Mouse (Mus musculus): ENCODE measurements around the gene Atn1. TPM values are rescaled to one million over a fixed set of nuclear protein-coding genes. Genes with fewer than 3 reads are reported as not detected.
A peak's percentile ranks its signal among the peaks of the same experiment; 100 is the strongest.

The Atn1 gene
- total and polyA plus RNA-seq, 2 experiments from 2014 or later, result 6.0 to 8.5 TPM

GRCm38 (mm10) chr6:124742839-124743514, 13.3 kb downstream of the Atn1 start:
- TF ChIP-seq EP300 (IDR thresholded peaks at IDR 0.05; ENCODE audit: low read depth), result no peak
- TF ChIP-seq CTCF (IDR thresholded peaks at IDR 0.05; ENCODE audit: low read depth), result no peak
- Histone ChIP-seq H3K27ac (ENCODE audit: low read depth) (no peak overlapping the region), H3K4me3 (ENCODE audit: low read depth, low read length) (no peak overlapping the region), H3K36me3 (replicated peaks; ENCODE audit: control insufficient read depth, insufficient read depth, low read length) (peaks cover 26% of the 10 kb centered on the region), H3K27me3 (ENCODE audit: control insufficient read depth, insufficient read depth, low read length) (no peaks in the 10 kb centered on the region), H3K4me2 (ENCODE audit: low read depth, low read length) (no peak overlapping the region), H3K4me1 (ENCODE audit: control insufficient read depth, insufficient read depth) (peaks cover 9% of the 10 kb centered on the region; the same call in 1 of the 2 replicates), H3K9ac (replicated peaks; ENCODE audit: low read depth, low read length) (no peak overlapping the region), H3K9me3 (replicated peaks; ENCODE audit: control insufficient read depth, low read length) (no peaks in the 10 kb centered on the region)
- WGBS, result 82% methylated on average over 15 of the region's 15 CpGs
- ATAC-seq (ENCODE audit: insufficient read depth, low read depth), result no peak
- no peak for DNase-seq (ENCODE audit: low spot score)

GRCm38 (mm10) chr6:124741842-124742241, 14.5 kb downstream of the Atn1 start:
- 77% methylated on average over 3 of the region's 3 CpGs for WGBS
- DNase-seq (ENCODE audit: low spot score), result no peak
- peak overlapping the region; percentile 64 for H3K4me3 ChIP-seq (ENCODE audit: low read depth, low read length)
- peaks cover 9% of the 10 kb centered on the region; the same call in 1 of the 2 replicates for H3K4me1 ChIP-seq (ENCODE audit: control insufficient read depth, insufficient read depth)
- H3K36me3 ChIP-seq (replicated peaks; ENCODE audit: control insufficient read depth, insufficient read depth, low read length), result peaks cover 16% of the 10 kb centered on the region
- no peaks in the 10 kb centered on the region for H3K27me3 ChIP-seq (ENCODE audit: control insufficient read depth, insufficient read depth, low read length)
- H3K9me3 ChIP-seq (replicated peaks; ENCODE audit: control insufficient read depth, low read length), result no peaks in the 10 kb centered on the region
- H3K9ac ChIP-seq (replicated peaks; ENCODE audit: low read depth, low read length), result peak overlapping the region; percentile 74
- peak overlapping the region; percentile 98 for H3K27ac ChIP-seq (ENCODE audit: low read depth)
- ATAC-seq (ENCODE audit: insufficient read depth, low read depth), result no peak
- peak overlapping the region; percentile 84 for H3K4me2 ChIP-seq (ENCODE audit: low read depth, low read length)
- no peak for TF ChIP-seq EP300 (IDR thresholded peaks at IDR 0.05; ENCODE audit: low read depth)
- TF ChIP-seq CTCF (IDR thresholded peaks at IDR 0.05; ENCODE audit: low read depth), result no peak

- H3K36me3 ChIP-seq (replicated peaks; ENCODE audit: control insufficient read depth, insufficient read depth, low read length), result peaks cover 16% of the 10 kb centered on the region
- under 1% methylated on average over 41 of the region's 41 CpGs for WGBS
- peak within 1 kb of the TSS; percentile 64 for H3K4me3 ChIP-seq (ENCODE audit: low read depth, low read length)
- peaks cover 6% of the 10 kb centered on the region; the same call in 1 of the 2 replicates for H3K4me1 ChIP-seq (ENCODE audit: control insufficient read depth, insufficient read depth)
- TF ChIP-seq EP300 (IDR thresholded peaks at IDR 0.05; ENCODE audit: low read depth), result peak; percentile 82
- TF ChIP-seq CTCF (IDR thresholded peaks at IDR 0.05; ENCODE audit: low read depth), result no peak
- no peaks in the 10 kb centered on the region for H3K9me3 ChIP-seq (replicated peaks; ENCODE audit: control insufficient read depth, low read length)
- peak within 1 kb of the TSS; percentile 98 for H3K27ac ChIP-seq (ENCODE audit: low read depth)
- DNase-seq (ENCODE audit: low spot score) (peak; percentile 94), ATAC-seq (ENCODE audit: insufficient read depth, low read depth) (peak; percentile 74)
- H3K4me2 ChIP-seq (ENCODE audit: low read depth, low read length), result peak within 1 kb of the TSS; percentile 84
- peak within 1 kb of the TSS; percentile 74 for H3K9ac ChIP-seq (replicated peaks; ENCODE audit: low read depth, low read length)
- no peaks in the 10 kb centered on the region for H3K27me3 ChIP-seq (ENCODE audit: control insufficient read depth, insufficient read depth, low read length)
These were observed 15.2 kb downstream of the Atn1 start, which contains the start of gene Grcc10 for GRCm38 (mm10) chr6:124740888-124741761. TSS of gene Grcc10 (minus strand) at chr6:124741374.

GRCm38 (mm10) chr6:124740211-124740887, 16.0 kb downstream of the Atn1 start:
- Histone ChIP-seq H3K4me1 (ENCODE audit: control insufficient read depth, insufficient read depth) (peaks cover 5% of the 10 kb centered on the region; the same call in 1 of the 2 replicates), H3K9me3 (replicated peaks; ENCODE audit: control insufficient read depth, low read length) (no peaks in the 10 kb centered on the region), H3K27ac (ENCODE audit: low read depth) (peak overlapping the region; percentile 98), H3K36me3 (replicated peaks; ENCODE audit: control insufficient read depth, insufficient read depth, low read length) (peaks cover 16% of the 10 kb centered on the region), H3K27me3 (ENCODE audit: control insufficient read depth, insufficient read depth, low read length) (no peaks in the 10 kb centered on the region), H3K4me2 (ENCODE audit: low read depth, low read length) (peak overlapping the region; percentile 84), H3K9ac (replicated peaks; ENCODE audit: low read depth, low read length) (peak overlapping the region; percentile 74), H3K4me3 (ENCODE audit: low read depth, low read length) (peak overlapping the region; percentile 64)
- TF ChIP-seq EP300 (IDR thresholded peaks at IDR 0.05; ENCODE audit: low read depth) (no peak), CTCF (IDR thresholded peaks at IDR 0.05; ENCODE audit: low read depth) (peak; percentile 56)
- under 1% methylated on average over 29 of the region's 29 CpGs for WGBS
- peak; percentile 37 for ATAC-seq (ENCODE audit: insufficient read depth, low read depth)
- DNase-seq (ENCODE audit: low spot score), result peak; percentile 67

GRCm38 (mm10) chr6:124739231-124739796, 17.0 kb downstream of the Atn1 start:
- Histone ChIP-seq H3K4me2 (ENCODE audit: low read depth, low read length) (0 out of 2 replicates have a peak overlapping the region, but pooled peaks have one; percentile 84), H3K4me3 (ENCODE audit: low read depth, low read length) (no peak overlapping the region), H3K27ac (ENCODE audit: low read depth) (no peak overlapping the region), H3K9ac (replicated peaks; ENCODE audit: low read depth, low read length) (no peak overlapping the region; the same call in 1 of the 2 replicates), H3K27me3 (ENCODE audit: control insufficient read depth, insufficient read depth, low read length) (no peaks in the 10 kb centered on the region), H3K36me3 (replicated peaks; ENCODE audit: control insufficient read depth, insufficient read depth, low read length) (peaks cover 12% of the 10 kb centered on the region), H3K4me1 (ENCODE audit: control insufficient read depth, insufficient read depth) (peaks cover 5% of the 10 kb centered on the region; the same call in 1 of the 2 replicates), H3K9me3 (replicated peaks; ENCODE audit: control insufficient read depth, low read length) (no peaks in the 10 kb centered on the region)
- DNase-seq (ENCODE audit: low spot score) (no peak), ATAC-seq (ENCODE audit: insufficient read depth, low read depth) (no peak)
- TF ChIP-seq CTCF (IDR thresholded peaks at IDR 0.05; ENCODE audit: low read depth) (no peak), EP300 (IDR thresholded peaks at IDR 0.05; ENCODE audit: low read depth) (no peak)
- 87% methylated on average over 10 of the region's 10 CpGs for WGBS

Measured in heart, postnatal 0 days (tissue).